Mouse (Mus musculus): Measurements from ENCODE around the gene Pdzd3. TPM values are rescaled to one million over a fixed set of nuclear protein-coding genes. Genes with fewer than 3 reads are reported as not detected.

Gene Pdzd3
- polyA plus RNA-seq, 1 experiment = not detected

DNA sequence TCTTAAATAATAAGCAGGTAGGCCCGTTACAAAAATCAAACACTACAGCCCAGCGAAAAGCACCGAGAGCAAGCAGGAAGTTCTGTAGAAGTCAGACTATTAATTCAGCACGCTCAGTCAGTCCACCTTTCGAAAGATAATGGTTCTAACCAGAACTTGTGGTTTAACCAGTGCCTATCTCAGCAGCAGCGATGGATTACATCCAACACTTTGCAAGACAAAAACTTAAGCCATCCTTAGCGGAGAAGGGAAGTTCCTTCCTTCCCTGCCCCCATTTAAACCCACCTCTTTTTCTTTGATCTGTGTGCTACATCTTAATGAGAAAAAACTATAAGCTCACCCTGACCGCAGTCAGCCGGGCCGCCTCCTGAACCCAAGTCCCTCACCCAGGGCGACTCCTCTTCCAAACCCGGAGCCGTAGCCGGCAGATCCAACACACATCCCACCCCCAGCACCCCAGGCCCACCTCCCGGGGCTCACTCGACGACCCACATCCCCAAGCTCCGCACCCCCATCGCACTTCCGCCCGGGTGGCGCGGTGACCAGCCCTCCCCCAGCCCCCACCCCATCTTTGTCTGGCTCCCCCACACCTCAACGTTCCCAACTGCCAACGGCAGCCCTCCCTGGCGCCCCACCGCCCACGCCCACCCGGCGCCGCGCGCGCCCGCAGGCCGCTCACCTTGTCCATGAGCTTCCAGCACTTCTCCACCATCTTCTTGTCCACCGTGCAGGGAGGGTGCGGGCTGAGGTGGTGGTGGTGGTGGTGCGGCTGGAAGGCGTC is 18.1 kb downstream of the Pdzd3 start:
- TF ChIP-seq POLR2A (IDR thresholded peaks at IDR 0.05; ENCODE audit: control insufficient read depth, low read depth, low read length) (no peak), CTCF (IDR thresholded peaks at IDR 0.05; ENCODE audit: control insufficient read depth, insufficient read depth, insufficient replicate concordance, low read depth, low read length) (no peak)
- peaks cover 1% of the 10 kb centered on the region; the same call in 1 of the 2 replicates for H3K36me3 ChIP-seq (ENCODE audit: control insufficient read depth, insufficient read depth, low read length)
- no peaks in the 10 kb centered on the region for H3K27me3 ChIP-seq (ENCODE audit: control insufficient read depth, insufficient read depth, low read length)
- peak overlapping the region; percentile 97 for H3K27ac ChIP-seq (ENCODE audit: control insufficient read depth, insufficient read depth, low read depth, low read length)
- peaks cover 5% of the 10 kb centered on the region for H3K4me1 ChIP-seq (ENCODE audit: control insufficient read depth, insufficient read depth, low read length)
- H3K4me3 ChIP-seq (ENCODE audit: control insufficient read depth, low read depth, low read length) = peak overlapping the region; percentile 94

DNA sequence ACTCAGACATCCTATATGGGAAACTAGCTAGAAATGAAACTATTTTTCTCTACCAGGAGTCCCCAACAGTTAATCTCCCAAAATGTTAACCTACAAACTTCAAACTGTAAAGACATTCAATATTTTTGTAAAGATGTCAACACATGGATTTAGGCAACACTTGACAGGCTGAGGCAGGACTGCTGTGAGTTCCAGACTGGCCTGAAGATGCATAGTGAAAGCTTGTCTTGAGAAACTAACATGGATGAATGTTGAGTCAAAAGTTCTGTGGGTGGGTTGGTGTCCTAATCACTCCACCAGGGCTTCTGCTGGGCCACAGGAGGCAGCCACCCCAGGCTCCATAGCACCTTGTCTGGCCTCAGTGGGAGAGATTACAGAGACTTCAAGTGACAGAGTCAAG is 19.7 kb downstream of the Pdzd3 start:
- H3K27me3 ChIP-seq (ENCODE audit: control insufficient read depth, insufficient read depth, low read length) = no peaks in the 10 kb centered on the region
- H3K4me3 ChIP-seq (ENCODE audit: control insufficient read depth, low read depth, low read length) = peak overlapping the region; percentile 10
- peaks cover 5% of the 10 kb centered on the region for H3K4me1 ChIP-seq (ENCODE audit: control insufficient read depth, insufficient read depth, low read length)
- no peak overlapping the region for H3K27ac ChIP-seq (ENCODE audit: control insufficient read depth, insufficient read depth, low read depth, low read length)
- TF ChIP-seq CTCF (IDR thresholded peaks at IDR 0.05; ENCODE audit: control insufficient read depth, insufficient read depth, insufficient replicate concordance, low read depth, low read length) (no peak), POLR2A (IDR thresholded peaks at IDR 0.05; ENCODE audit: control insufficient read depth, low read depth, low read length) (no peak)
- H3K36me3 ChIP-seq (ENCODE audit: control insufficient read depth, insufficient read depth, low read length) = peaks cover under 1% of the 10 kb centered on the region; the same call in 1 of the 2 replicates

DNA sequence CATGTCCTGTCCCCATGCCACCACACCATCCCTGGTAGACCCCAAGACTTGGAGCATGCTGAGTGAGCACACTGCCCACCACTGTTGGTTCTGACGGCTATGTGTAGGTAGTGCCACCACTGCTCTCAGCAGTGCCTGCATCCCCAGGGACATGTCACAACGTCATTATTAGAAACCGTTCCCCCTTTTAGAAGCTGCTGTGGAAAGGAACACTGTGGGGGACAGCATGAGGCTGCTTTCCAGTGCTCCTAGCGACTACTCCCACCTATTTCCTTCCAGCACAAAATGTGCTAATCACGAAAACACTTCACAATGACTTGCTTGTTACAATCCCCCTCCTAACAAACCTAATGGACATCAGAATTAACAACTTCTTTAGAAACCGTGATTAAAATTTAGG is 25.3 kb downstream of the Pdzd3 start:
- H3K27ac ChIP-seq (ENCODE audit: control insufficient read depth, insufficient read depth, low read depth, low read length) = no peak overlapping the region
- no peaks in the 10 kb centered on the region; the same call in 1 of the 2 replicates for H3K36me3 ChIP-seq (ENCODE audit: control insufficient read depth, insufficient read depth, low read length)
- peaks cover 5% of the 10 kb centered on the region for H3K4me1 ChIP-seq (ENCODE audit: control insufficient read depth, insufficient read depth, low read length)
- TF ChIP-seq POLR2A (IDR thresholded peaks at IDR 0.05; ENCODE audit: control insufficient read depth, low read depth, low read length) (no peak), CTCF (IDR thresholded peaks at IDR 0.05; ENCODE audit: control insufficient read depth, insufficient read depth, insufficient replicate concordance, low read depth, low read length) (no peak)
- no peak overlapping the region for H3K4me3 ChIP-seq (ENCODE audit: control insufficient read depth, low read depth, low read length)
- no peaks in the 10 kb centered on the region for H3K27me3 ChIP-seq (ENCODE audit: control insufficient read depth, insufficient read depth, low read length)

DNA sequence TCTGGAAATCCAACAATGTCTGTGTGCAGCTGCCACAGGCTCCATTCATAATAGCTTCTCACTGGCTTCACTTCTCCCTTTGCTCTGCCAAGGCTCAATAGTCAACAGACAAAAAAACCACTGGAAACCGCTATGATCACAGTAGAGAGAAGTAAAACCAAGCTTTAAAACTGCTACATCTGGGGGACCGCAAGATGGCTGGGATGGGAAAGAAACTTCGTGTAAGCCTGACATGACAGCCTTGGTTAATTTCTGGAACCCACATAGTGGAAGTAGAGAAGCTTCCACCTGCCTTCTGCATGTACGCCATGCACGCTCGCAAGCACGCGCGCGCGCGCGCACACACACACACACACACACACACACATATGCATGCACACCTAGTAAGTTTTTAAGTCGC is 37.7 kb downstream of the Pdzd3 start:
- H3K4me1 ChIP-seq (ENCODE audit: control insufficient read depth, insufficient read depth, low read length) = no peaks in the 10 kb centered on the region
- H3K36me3 ChIP-seq (ENCODE audit: control insufficient read depth, insufficient read depth, low read length) = no peaks in the 10 kb centered on the region; the same call in 1 of the 2 replicates
- no peak overlapping the region for H3K27ac ChIP-seq (ENCODE audit: control insufficient read depth, insufficient read depth, low read depth, low read length)
- H3K4me3 ChIP-seq (ENCODE audit: control insufficient read depth, low read depth, low read length) = no peak overlapping the region
- no peaks in the 10 kb centered on the region for H3K27me3 ChIP-seq (ENCODE audit: control insufficient read depth, insufficient read depth, low read length)
- no peak for TF ChIP-seq CTCF (IDR thresholded peaks at IDR 0.05; ENCODE audit: control insufficient read depth, insufficient read depth, insufficient replicate concordance, low read depth, low read length)
- no peak for TF ChIP-seq POLR2A (IDR thresholded peaks at IDR 0.05; ENCODE audit: control insufficient read depth, low read depth, low read length)

DNA sequence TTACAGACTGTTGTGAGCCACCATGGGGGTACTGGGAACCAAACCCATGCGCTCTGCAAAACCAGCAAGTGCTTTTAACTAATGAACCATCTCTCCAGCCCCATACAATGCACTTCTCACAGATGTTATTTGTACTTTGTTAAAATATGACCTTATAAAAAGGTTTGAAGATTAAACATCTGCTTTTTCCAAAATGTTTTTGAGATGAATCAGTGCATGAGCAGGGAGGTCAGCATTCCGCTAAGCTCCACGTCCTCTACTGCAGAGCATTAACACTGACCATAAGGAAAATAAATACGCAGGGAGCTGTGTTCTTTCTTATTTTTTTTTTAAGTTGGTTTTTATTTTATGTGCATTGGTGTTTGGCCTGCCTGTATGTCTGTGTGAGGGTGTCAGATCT is 38.9 kb downstream of the Pdzd3 start:
- Histone ChIP-seq H3K4me3 (ENCODE audit: control insufficient read depth, low read depth, low read length) (no peak overlapping the region), H3K36me3 (ENCODE audit: control insufficient read depth, insufficient read depth, low read length) (no peaks in the 10 kb centered on the region; the same call in 1 of the 2 replicates), H3K27ac (ENCODE audit: control insufficient read depth, insufficient read depth, low read depth, low read length) (no peak overlapping the region), H3K4me1 (ENCODE audit: control insufficient read depth, insufficient read depth, low read length) (no peaks in the 10 kb centered on the region), H3K27me3 (ENCODE audit: control insufficient read depth, insufficient read depth, low read length) (no peaks in the 10 kb centered on the region)
- TF ChIP-seq CTCF (IDR thresholded peaks at IDR 0.05; ENCODE audit: control insufficient read depth, insufficient read depth, insufficient replicate concordance, low read depth, low read length) = no peak
- TF ChIP-seq POLR2A (IDR thresholded peaks at IDR 0.05; ENCODE audit: control insufficient read depth, low read depth, low read length) = no peak

DNA sequence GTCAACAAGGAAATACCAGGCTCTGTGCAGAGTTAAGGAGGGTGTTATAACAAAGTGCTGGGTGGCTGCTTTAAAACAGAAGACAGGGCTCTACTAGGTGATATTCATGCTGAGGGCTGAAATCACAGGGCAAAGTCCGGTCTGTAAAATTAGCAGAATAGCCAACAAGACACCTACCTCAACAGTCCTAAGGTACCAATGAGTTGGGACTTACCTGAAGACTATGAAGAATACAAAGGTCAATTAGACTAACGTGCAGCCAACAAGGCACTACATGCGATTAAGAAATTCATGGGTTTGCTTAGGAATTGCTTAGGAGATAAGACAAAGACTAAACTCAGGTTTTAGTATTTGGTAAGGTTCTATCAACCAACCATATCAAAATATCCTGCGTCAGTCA is 41.9 kb downstream of the Pdzd3 start:
- no peak overlapping the region for H3K4me3 ChIP-seq (ENCODE audit: control insufficient read depth, low read depth, low read length)
- H3K27me3 ChIP-seq (ENCODE audit: control insufficient read depth, insufficient read depth, low read length) = no peaks in the 10 kb centered on the region
- H3K4me1 ChIP-seq (ENCODE audit: control insufficient read depth, insufficient read depth, low read length) = no peaks in the 10 kb centered on the region
- no peaks in the 10 kb centered on the region; the same call in 1 of the 2 replicates for H3K36me3 ChIP-seq (ENCODE audit: control insufficient read depth, insufficient read depth, low read length)
- H3K27ac ChIP-seq (ENCODE audit: control insufficient read depth, insufficient read depth, low read depth, low read length) = no peak overlapping the region
- TF ChIP-seq CTCF (IDR thresholded peaks at IDR 0.05; ENCODE audit: control insufficient read depth, insufficient read depth, insufficient replicate concordance, low read depth, low read length) (no peak), POLR2A (IDR thresholded peaks at IDR 0.05; ENCODE audit: control insufficient read depth, low read depth, low read length) (no peak)

DNA sequence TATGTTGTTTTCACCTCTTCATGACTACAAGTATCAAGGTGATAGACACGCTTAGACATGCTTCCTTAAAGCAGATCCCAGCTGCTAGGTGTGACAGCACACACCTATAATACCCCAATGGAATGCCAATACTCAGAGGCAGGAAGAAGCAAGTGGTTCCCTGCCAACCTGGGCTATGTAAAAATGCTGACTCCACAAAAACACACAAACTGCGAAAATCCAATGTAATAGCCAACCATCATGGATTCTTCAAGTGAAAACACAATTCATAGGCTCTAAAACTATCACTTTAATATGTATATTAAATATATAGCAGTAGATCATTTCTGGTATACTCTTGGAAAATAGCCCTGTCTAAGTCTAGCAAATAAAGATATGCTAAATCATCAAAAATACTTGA is 43.4 kb downstream of the Pdzd3 start:
- Histone ChIP-seq H3K4me1 (ENCODE audit: control insufficient read depth, insufficient read depth, low read length) (no peaks in the 10 kb centered on the region), H3K27me3 (ENCODE audit: control insufficient read depth, insufficient read depth, low read length) (no peaks in the 10 kb centered on the region), H3K4me3 (ENCODE audit: control insufficient read depth, low read depth, low read length) (no peak overlapping the region), H3K36me3 (ENCODE audit: control insufficient read depth, insufficient read depth, low read length) (no peaks in the 10 kb centered on the region; the same call in 1 of the 2 replicates), H3K27ac (ENCODE audit: control insufficient read depth, insufficient read depth, low read depth, low read length) (no peak overlapping the region)
- TF ChIP-seq POLR2A (IDR thresholded peaks at IDR 0.05; ENCODE audit: control insufficient read depth, low read depth, low read length) = no peak
- no peak for TF ChIP-seq CTCF (IDR thresholded peaks at IDR 0.05; ENCODE audit: control insufficient read depth, insufficient read depth, insufficient replicate concordance, low read depth, low read length)

Measured in testis, adult 2 months (tissue).